Mouse (Mus musculus) macrophage (primary cell): ENCODE results near the gene Sigirr. TPM values are rescaled to one million over a fixed set of nuclear protein-coding genes. Genes with fewer than 3 reads are reported as not detected.
A peak's percentile ranks its signal among the peaks of the same experiment; 100 is the strongest.

Experiments
- H3K27ac ChIP-seq: fragments of 350-480 bp; formaldehyde crosslinking; 2 replicates; pipeline ENCODE4 v1.9.0; 2021
- H3K36me3 ChIP-seq: fragments of 350-480 bp; formaldehyde crosslinking; 2 replicates; pipeline ENCODE4 v1.9.0; 2021; ENCODE audit errors: inconsistent target
- H3K4me3 ChIP-seq: fragments of 350-480 bp; formaldehyde crosslinking; 2 replicates; pipeline ENCODE4 v1.9.0; 2021; ENCODE audit errors: inconsistent target
- H3K79me2 ChIP-seq: fragments of 350-480 bp; formaldehyde crosslinking; 2 replicates; pipeline ENCODE4 v1.9.0; 2021; ENCODE audit errors: inconsistent target
- WGBS: methylation state at CpG from one replicate; pipeline ENCODE4 v1.1.7; 2026; ENCODE audit warnings: inconsistent platforms; ENCODE audit not compliant: missing documents; 5-methylcytosine and 5-hydroxymethylcytosine counted together
- polyA plus RNA-seq: library from polyadenylated mRNA; stranded (reverse); fragments of 250-400 nt; gene quantifications from 3 replicates; pipeline ENCODE4 v1.2.4, GENCODE M21; 2018; ENCODE audit warnings: inconsistent platforms

Gene Sigirr
- polyA plus RNA-seq, 1 experiment from 2014 or later, result 0.50 TPM

DNA sequence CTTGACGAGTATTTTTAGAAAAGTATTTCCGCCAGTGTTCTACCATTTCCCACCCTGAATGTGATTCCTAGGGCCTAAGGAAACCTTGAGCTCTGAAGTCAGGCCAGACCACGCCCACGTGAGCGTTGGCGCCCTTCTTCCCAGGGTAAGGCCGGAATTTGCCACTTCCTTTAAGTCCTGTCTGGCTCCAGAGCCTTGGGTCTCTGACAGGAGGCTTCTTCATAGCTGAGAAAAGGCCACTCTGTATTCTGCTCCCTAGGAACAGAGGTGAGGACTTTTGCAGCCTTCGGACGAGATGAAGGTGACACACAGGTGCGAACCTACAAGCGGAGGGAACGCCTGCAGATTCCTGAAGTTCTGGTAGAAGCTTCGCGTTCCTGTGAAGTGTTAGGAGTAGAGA, 21.9 kb upstream of the Sigirr start, which contains the start of gene Ptdss2:
Ptdss2 (plus strand) TSS at position 138 of the 400 bp plus-strand sequence.
- H3K27ac ChIP-seq, result peak within 1 kb of the TSS; percentile 54
- no peaks in the 10 kb centered on the region for H3K79me2 ChIP-seq
- 34% methylated on average over 14 of the region's 14 CpGs for WGBS
- H3K4me3 ChIP-seq, result peak within 1 kb of the TSS; percentile 59
- no peaks in the 10 kb centered on the region for H3K36me3 ChIP-seq

GRCm38 (mm10) chr7:141121051-141121531, 20.7 kb upstream of the Sigirr start:
- Histone ChIP-seq H3K79me2 (no peaks in the 10 kb centered on the region), H3K27ac (no peak overlapping the region), H3K36me3 (no peaks in the 10 kb centered on the region), H3K4me3 (no peak overlapping the region)
- WGBS, result 85% methylated on average over 5 of the region's 5 CpGs

DNA sequence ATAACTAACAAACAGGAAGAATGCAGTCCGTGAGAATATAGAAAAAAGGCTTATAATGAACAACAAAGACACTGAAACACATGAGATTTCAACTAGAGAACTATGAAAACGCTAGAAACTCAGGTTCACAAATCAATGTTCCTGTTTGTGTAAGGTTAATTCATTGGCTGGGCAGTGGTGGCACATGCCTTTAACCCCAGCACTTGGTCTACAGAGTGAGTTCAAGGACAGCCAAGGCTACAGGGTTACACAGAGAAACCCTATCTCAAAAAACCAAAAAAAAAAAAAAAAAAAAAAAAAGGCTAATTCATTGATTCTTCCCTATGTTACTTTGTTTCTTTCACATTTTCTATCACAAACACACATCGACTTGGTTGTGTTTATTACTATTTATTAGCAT, 20.2 kb upstream of the Sigirr start:
- Histone ChIP-seq H3K79me2 (no peaks in the 10 kb centered on the region), H3K36me3 (no peaks in the 10 kb centered on the region), H3K4me3 (no peak overlapping the region), H3K27ac (no peak overlapping the region)
- 81% methylated on average over 3 of the region's 3 CpGs for WGBS

- Histone ChIP-seq H3K36me3 (no peaks in the 10 kb centered on the region), H3K4me3 (no peak overlapping the region), H3K79me2 (no peaks in the 10 kb centered on the region), H3K27ac (no peak overlapping the region)
- 97% methylated on average over 3 of the region's 3 CpGs for WGBS
Observed at GRCm38 (mm10) chr7:141119487-141119886, 19.1 kb upstream of the Sigirr start.

DNA sequence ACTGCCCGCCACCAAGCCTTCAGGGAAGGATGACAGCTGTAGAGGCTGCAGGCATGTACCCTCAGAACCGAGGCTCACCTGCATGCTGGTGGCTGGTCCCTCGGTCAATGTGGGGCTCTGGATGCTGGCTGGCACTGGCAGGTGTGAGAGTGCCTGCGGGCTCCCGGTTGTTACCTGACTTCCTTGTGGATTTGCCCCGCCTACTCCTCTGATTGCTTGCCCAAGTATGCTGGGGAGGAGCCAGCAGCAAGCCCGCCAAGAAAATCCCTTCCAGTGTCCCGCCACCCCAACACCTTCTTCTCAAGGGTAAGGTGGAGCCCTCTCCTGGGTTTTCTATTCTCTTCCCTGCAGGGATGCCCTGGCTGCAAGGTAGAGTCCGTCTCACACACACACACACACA, 17.3 kb upstream of the Sigirr start, which contains the start of gene Ano9:
Ano9 (minus strand) TSS at position 171 of the 400 bp plus-strand sequence.
- Histone ChIP-seq H3K27ac (no peak within 1 kb of the TSS), H3K36me3 (no peaks in the 10 kb centered on the region), H3K4me3 (no peak within 1 kb of the TSS), H3K79me2 (no peaks in the 10 kb centered on the region)
- 84% methylated on average over 8 of the region's 9 CpGs for WGBS

DNA sequence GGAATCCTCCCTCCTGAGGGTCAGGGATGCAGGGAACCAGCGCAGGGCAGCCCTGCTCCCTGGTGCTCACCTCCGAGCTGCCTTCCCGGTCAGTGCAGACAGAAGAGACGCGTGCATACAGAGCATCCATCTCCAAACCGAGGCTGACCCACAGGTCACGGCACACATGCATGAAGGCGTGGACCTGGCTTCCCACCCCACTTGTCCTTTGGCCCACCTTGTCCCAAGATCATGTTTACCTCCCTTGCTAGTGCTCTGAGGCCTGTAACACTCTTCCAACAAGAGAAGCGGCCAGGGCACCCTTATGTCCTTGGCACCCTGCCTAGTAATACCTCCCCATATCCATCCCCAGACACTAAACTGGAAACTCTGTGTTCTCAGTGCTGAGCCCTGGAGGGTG, 15.5 kb upstream of the Sigirr start:
- Histone ChIP-seq H3K36me3 (no peaks in the 10 kb centered on the region), H3K79me2 (no peaks in the 10 kb centered on the region), H3K4me3 (no peak overlapping the region), H3K27ac (no peak overlapping the region)
- 96% methylated on average over 9 of the region's 9 CpGs for WGBS

DNA sequence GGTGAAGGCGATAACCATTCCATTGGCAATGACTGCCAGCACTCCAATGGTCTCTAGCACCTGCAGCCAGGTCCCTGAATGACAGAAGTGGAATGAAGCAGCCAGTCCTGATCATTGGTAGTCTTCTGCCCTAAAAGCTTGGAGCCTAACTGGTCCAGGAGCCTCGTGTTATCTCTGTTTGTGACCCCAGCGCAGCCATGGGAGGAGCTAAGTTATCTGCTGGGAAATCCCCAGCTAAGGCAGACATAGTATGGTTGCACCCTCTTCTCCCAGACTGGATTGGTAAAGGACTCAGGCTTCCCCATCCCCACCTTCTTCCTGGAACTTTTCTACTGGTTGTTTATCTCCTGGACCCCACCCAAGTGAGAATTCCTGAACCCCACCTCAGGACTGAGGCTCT, 2.8 kb upstream of the Sigirr start:
- 78% methylated on average over 3 of the region's 3 CpGs for WGBS
- Histone ChIP-seq H3K4me3 (no peak overlapping the region), H3K79me2 (no peaks in the 10 kb centered on the region), H3K36me3 (no peaks in the 10 kb centered on the region), H3K27ac (no peak overlapping the region)

DNA sequence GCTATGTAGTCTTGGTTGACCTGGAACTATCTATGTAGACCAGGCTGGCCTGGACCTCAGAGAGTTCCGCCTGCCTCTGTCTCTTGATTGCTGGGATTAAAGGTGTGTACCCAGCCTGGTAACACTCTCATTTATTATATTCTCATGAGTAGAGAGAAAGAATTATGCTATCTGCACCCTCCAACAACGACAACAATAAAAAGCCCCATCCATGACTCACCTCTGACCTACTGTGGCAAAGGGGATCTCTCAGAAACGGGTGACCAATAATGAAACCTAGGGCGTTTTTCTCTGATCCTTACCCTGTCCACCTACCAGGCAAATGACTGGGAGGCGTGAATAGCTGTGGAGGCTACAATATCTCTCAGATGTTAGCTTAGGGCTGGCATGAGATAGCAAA, 3.2 kb downstream of the Sigirr start:
- no peak overlapping the region for H3K4me3 ChIP-seq
- no peaks in the 10 kb centered on the region for H3K79me2 ChIP-seq
- 68% methylated on average over 5 of the region's 5 CpGs for WGBS
- H3K27ac ChIP-seq, result no peak overlapping the region
- no peaks in the 10 kb centered on the region for H3K36me3 ChIP-seq

GRCm38 (mm10) chr7:141096649-141097056, 3.7 kb downstream of the Sigirr start:
- H3K4me3 ChIP-seq, result peak overlapping the region; percentile 7; the same call in 1 of the 2 replicates
- WGBS, result 5% methylated on average over 6 of the region's 6 CpGs
- no peaks in the 10 kb centered on the region for H3K79me2 ChIP-seq
- no peaks in the 10 kb centered on the region for H3K36me3 ChIP-seq
- H3K27ac ChIP-seq, result no peak overlapping the region

GRCm38 (mm10) chr7:141096021-141096420, 4.4 kb downstream of the Sigirr start:
- Histone ChIP-seq H3K4me3 (peak overlapping the region; percentile 7; the same call in 1 of the 2 replicates), H3K36me3 (no peaks in the 10 kb centered on the region), H3K27ac (no peak overlapping the region), H3K79me2 (no peaks in the 10 kb centered on the region)
- WGBS, result 39% methylated on average over 5 of the region's 6 CpGs

- H3K36me3 ChIP-seq, result no peaks in the 10 kb centered on the region
- H3K79me2 ChIP-seq, result no peaks in the 10 kb centered on the region
- H3K4me3 ChIP-seq, result no peak overlapping the region
- H3K27ac ChIP-seq, result no peak overlapping the region
- 77% methylated on average over 14 of the region's 15 CpGs for WGBS
Observed at GRCm38 (mm10) chr7:141094487-141095205, 5.7 kb downstream of the Sigirr start.

DNA sequence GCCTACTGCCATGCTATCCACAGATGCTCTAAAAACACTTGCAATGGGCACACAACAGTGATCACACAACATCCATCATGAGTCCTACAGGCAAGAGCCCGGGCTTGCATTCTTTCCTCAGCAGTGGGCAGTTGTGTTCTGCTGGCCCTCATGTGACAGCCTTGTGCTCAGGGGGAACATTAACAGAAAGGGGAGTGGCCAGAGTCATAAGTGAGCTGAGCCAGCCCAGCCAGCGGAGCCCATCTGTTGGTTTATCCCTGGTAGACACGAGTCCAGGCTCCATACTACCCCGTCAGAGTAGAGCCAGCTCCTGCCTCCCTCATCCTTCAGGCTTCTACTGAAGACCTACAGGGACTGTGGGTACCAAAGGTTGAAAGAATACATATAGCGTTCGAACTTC, 6.4 kb downstream of the Sigirr start:
- H3K4me3 ChIP-seq, result no peak overlapping the region
- H3K36me3 ChIP-seq, result no peaks in the 10 kb centered on the region
- H3K27ac ChIP-seq, result no peak overlapping the region
- no peaks in the 10 kb centered on the region for H3K79me2 ChIP-seq
- WGBS, result 95% methylated on average over 6 of the region's 6 CpGs

GRCm38 (mm10) chr7:141092051-141092735, 8.2 kb downstream of the Sigirr start:
- Histone ChIP-seq H3K4me3 (no peak overlapping the region), H3K27ac (no peak overlapping the region), H3K36me3 (no peaks in the 10 kb centered on the region), H3K79me2 (no peaks in the 10 kb centered on the region)
- WGBS, result 35% methylated on average over 26 of the region's 37 CpGs

DNA sequence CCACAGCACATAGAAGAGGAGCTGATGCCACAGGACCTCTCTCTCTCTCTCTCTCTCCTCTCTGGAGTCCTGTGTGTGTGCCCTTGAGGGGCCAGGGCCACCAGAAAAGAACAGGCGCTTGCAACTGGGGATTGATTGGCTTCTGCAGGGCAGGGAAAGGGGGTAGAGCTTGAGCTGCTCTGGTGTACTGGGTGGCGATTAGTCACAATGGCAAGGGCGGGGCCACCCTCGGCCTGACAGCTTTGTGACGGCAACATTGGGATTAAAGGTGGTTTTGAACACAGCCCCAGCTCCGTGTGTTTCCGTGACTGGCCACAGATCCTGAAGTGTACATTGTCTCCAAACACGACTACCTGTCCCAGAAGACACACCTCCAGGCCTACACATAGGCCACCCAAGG, 10.1 kb downstream of the Sigirr start:
- H3K4me3 ChIP-seq, result no peak overlapping the region
- no peaks in the 10 kb centered on the region for H3K36me3 ChIP-seq
- no peaks in the 10 kb centered on the region for H3K79me2 ChIP-seq
- H3K27ac ChIP-seq, result no peak overlapping the region
- 82% methylated on average over 7 of the region's 8 CpGs for WGBS

GRCm38 (mm10) chr7:141088473-141088872, 11.9 kb downstream of the Sigirr start:
- Histone ChIP-seq H3K4me3 (no peak overlapping the region; the same call in 1 of the 2 replicates), H3K79me2 (no peaks in the 10 kb centered on the region), H3K36me3 (no peaks in the 10 kb centered on the region), H3K27ac (no peak overlapping the region)
- 14% methylated on average over 18 of the region's 18 CpGs for WGBS
